Mouse (Mus musculus) limb, embryonic 10.5 days (tissue): ENCODE measurements around the gene Frs2. TPM values are rescaled to one million over a fixed set of nuclear protein-coding genes. Genes with fewer than 3 reads are reported as not detected.
"Not testable (repeated sequence)": the region's sequence is repeated elsewhere in the genome, so short reads cannot be mapped to it uniquely, and the experiment has no call there.

Source experiments
- DNase-seq: peaks from one replicate; pipeline ENCODE4 v3.0.0-alpha.2; 2017; ENCODE audit warnings: low spot score
- H3K27ac ChIP-seq: fragments of 300-500 bp; sonication (generic); 2 replicates; pipeline ENCODE4 v1.5.1; 2016; ENCODE audit warnings: mild to moderate bottlenecking
- H3K27me3 ChIP-seq: fragments of 300-500 bp; sonication (generic); 2 replicates; pipeline ENCODE4 v1.6.1; 2016; ENCODE audit warnings: low read depth, mild to moderate bottlenecking; ENCODE audit not compliant: poor library complexity, severe bottlenecking
- H3K36me3 ChIP-seq: fragments of 300-500 bp; sonication (generic); 2 replicates; pipeline ENCODE4 v1.6.1; 2016; ENCODE audit warnings: mild to moderate bottlenecking, moderate library complexity
- H3K4me1 ChIP-seq: fragments of 300-500 bp; sonication (generic); 2 replicates; pipeline ENCODE4 v1.6.1; 2016
- H3K4me3 ChIP-seq: fragments of 300-500 bp; sonication (generic); 2 replicates; pipeline ENCODE4 v1.5.1; 2016; ENCODE audit warnings: mild to moderate bottlenecking, moderate library complexity
- H3K9me3 ChIP-seq: fragments of 300-500 bp; sonication (generic); replicated peaks from 2 replicates; pipeline ENCODE4 v1.6.1; 2016; ENCODE audit warnings: mild to moderate bottlenecking
- WGBS: fragments of 180-500 bp; shearing (Covaris S2); methylation state at CpG from one replicate; pipeline ENCODE4 v1.1.7; 2016; 5-methylcytosine and 5-hydroxymethylcytosine counted together
- polyA plus RNA-seq: library from polyadenylated mRNA; unstranded; fragments of >200 nt; fragmentation: Nextera tagmentation; extraction: Ambion mirVana; gene quantifications from 2 replicates; pipeline ENCODE4 v1.2.1, GENCODE M21; 2016

Frs2 gene
- polyA plus RNA-seq, 1 experiment from 2014 or later, result 20.0 TPM

GRCm38 (mm10) chr10:117144071-117144470 is 4.3 kb downstream of the Frs2 start:
- Histone ChIP-seq H3K27me3 (no peaks in the 10 kb centered on the region), H3K9me3 (no peaks in the 10 kb centered on the region), H3K27ac (no peak overlapping the region), H3K4me1 (peaks cover 37% of the 10 kb centered on the region), H3K36me3 (no peaks in the 10 kb centered on the region), H3K4me3 (no peak overlapping the region)
- WGBS, result 94% methylated on average over 4 of the region's 4 CpGs
- DNase-seq, result peak; percentile 15

- H3K27ac ChIP-seq, result no peak overlapping the region
- no peak overlapping the region for H3K4me3 ChIP-seq
- no peaks in the 10 kb centered on the region for H3K36me3 ChIP-seq
- 93% methylated on average over 2 of the region's 2 CpGs for WGBS
- H3K9me3 ChIP-seq, result no peaks in the 10 kb centered on the region
- H3K4me1 ChIP-seq, result peaks cover 31% of the 10 kb centered on the region
- no peaks in the 10 kb centered on the region for H3K27me3 ChIP-seq
- DNase-seq, result peak; percentile 25
Observed at GRCm38 (mm10) chr10:117143311-117143710, 5.0 kb downstream of the Frs2 start.

- no peaks in the 10 kb centered on the region for H3K9me3 ChIP-seq
- 66% methylated on average over 7 of the region's 7 CpGs for WGBS
- H3K4me1 ChIP-seq, result peaks cover 26% of the 10 kb centered on the region
- H3K27me3 ChIP-seq, result no peaks in the 10 kb centered on the region
- DNase-seq, result peak; percentile 29
- H3K4me3 ChIP-seq, result no peak overlapping the region
- H3K36me3 ChIP-seq, result no peaks in the 10 kb centered on the region
- no peak overlapping the region for H3K27ac ChIP-seq
Observed at GRCm38 (mm10) chr10:117141939-117142552, 6.3 kb downstream of the Frs2 start.

GRCm38 (mm10) chr10:117131506-117131905 is 16.8 kb downstream of the Frs2 start:
- H3K4me3 ChIP-seq, H3K4me1 ChIP-seq, DNase-seq, H3K27ac ChIP-seq, H3K27me3 ChIP-seq, H3K9me3 ChIP-seq: not testable (repeated sequence)
- peaks cover 25% of the 10 kb centered on the region for H3K36me3 ChIP-seq
- WGBS, result 93% methylated on average over 5 of the region's 5 CpGs

DNA sequence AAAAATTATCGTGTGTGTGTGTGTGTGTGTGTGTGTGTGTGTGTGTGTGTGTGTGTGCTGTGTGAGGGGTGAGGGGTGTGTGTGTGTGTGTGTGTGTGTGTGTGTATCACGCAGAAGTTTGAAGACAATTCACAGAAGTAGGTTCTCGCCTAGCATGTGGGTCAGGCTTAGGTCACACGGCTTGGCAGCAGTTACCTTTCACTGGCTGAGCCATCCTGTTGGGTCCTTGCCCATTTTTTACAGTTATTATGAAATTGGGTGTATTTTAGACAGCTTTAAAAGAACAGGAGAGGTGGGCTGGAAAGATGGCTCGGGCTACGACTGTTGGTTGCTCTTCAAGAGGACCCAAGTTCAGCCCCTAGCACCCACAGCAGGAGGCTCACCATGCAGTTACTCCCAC is 18.3 kb downstream of the Frs2 start:
- DNase-seq, result no peak

GRCm38 (mm10) chr10:117128693-117129092 is 19.6 kb downstream of the Frs2 start:
- WGBS, result 86% methylated on average over 2 of the region's 2 CpGs
- DNase-seq, result no peak
- Histone ChIP-seq H3K36me3 (peaks cover 25% of the 10 kb centered on the region), H3K27me3 (no peaks in the 10 kb centered on the region), H3K27ac (no peak overlapping the region), H3K9me3 (no peaks in the 10 kb centered on the region), H3K4me1 (0 out of 2 replicates have a peak, but pooled peaks cover 6% of the 10 kb centered on the region), H3K4me3 (no peak overlapping the region)

More for the DNA sequence above, 18.3 kb downstream of the Frs2 start:
- 0 out of 2 replicates have a peak, but pooled peaks cover 6% of the 10 kb centered on the region for H3K4me1 ChIP-seq
- no peaks in the 10 kb centered on the region for H3K9me3 ChIP-seq
- no peak overlapping the region for H3K27ac ChIP-seq
- 89% methylated on average over 6 of the region's 6 CpGs for WGBS
- H3K4me3 ChIP-seq, result no peak overlapping the region
- H3K27me3 ChIP-seq, result no peaks in the 10 kb centered on the region
- H3K36me3 ChIP-seq, result peaks cover 25% of the 10 kb centered on the region

GRCm38 (mm10) chr10:117127480-117127879 is 20.9 kb downstream of the Frs2 start:
- no peak overlapping the region for H3K27ac ChIP-seq
- no peaks in the 10 kb centered on the region for H3K27me3 ChIP-seq
- WGBS, result 70% methylated on average over 2 of the region's 2 CpGs
- no peak for DNase-seq
- peaks cover 22% of the 10 kb centered on the region for H3K36me3 ChIP-seq
- 0 out of 2 replicates have a peak, but pooled peaks cover 6% of the 10 kb centered on the region for H3K4me1 ChIP-seq
- no peaks in the 10 kb centered on the region for H3K9me3 ChIP-seq
- H3K4me3 ChIP-seq, result no peak overlapping the region

GRCm38 (mm10) chr10:117126719-117127118 is 21.6 kb downstream of the Frs2 start:
- 0 out of 2 replicates have a peak, but pooled peaks cover 6% of the 10 kb centered on the region for H3K4me1 ChIP-seq
- H3K27ac ChIP-seq, result no peak overlapping the region
- no peaks in the 10 kb centered on the region for H3K9me3 ChIP-seq
- no peak overlapping the region for H3K4me3 ChIP-seq
- no peak for DNase-seq
- WGBS, result 93% methylated on average over 1 of the region's 1 CpGs
- peaks cover 15% of the 10 kb centered on the region for H3K36me3 ChIP-seq
- no peaks in the 10 kb centered on the region for H3K27me3 ChIP-seq

GRCm38 (mm10) chr10:117126233-117126632 is 22.1 kb downstream of the Frs2 start:
- no peaks in the 10 kb centered on the region for H3K27me3 ChIP-seq
- H3K27ac ChIP-seq, result no peak overlapping the region
- DNase-seq, result no peak
- peaks cover 13% of the 10 kb centered on the region for H3K36me3 ChIP-seq
- H3K9me3 ChIP-seq, result no peaks in the 10 kb centered on the region
- H3K4me3 ChIP-seq, result no peak overlapping the region
- WGBS, result 93% methylated on average over 4 of the region's 4 CpGs
- 0 out of 2 replicates have a peak, but pooled peaks cover 6% of the 10 kb centered on the region for H3K4me1 ChIP-seq

DNA sequence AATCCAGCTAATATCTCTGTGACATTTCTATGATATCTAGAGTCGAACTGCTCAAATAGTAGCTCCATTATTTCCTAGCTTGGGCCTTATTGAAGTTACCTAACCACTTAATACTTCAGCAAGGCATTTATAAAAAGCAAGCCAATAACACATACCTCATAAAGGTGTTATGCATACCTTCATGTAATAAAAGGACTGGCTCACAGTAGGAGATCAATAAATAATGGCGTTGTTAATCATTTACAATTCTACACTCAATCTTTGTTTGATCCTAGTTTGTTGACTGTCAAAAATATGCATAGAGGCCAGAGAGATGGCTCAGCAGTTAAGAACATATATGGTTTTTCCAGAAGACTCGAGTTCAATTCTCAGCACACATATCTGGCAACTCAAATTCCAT is 26.9 kb downstream of the Frs2 start:
- Histone ChIP-seq H3K27ac (no peak overlapping the region), H3K9me3 (no peaks in the 10 kb centered on the region), H3K4me3 (no peak overlapping the region), H3K4me1 (0 out of 2 replicates have a peak, but pooled peaks cover 6% of the 10 kb centered on the region), H3K27me3 (no peaks in the 10 kb centered on the region), H3K36me3 (peaks cover 7% of the 10 kb centered on the region; the same call in 1 of the 2 replicates)
- DNase-seq, result no peak
- WGBS, result 92% methylated on average over 3 of the region's 3 CpGs

- Histone ChIP-seq H3K27me3 (no peaks in the 10 kb centered on the region), H3K4me3 (no peak overlapping the region), H3K9me3 (no peaks in the 10 kb centered on the region), H3K36me3 (peaks cover 7% of the 10 kb centered on the region; the same call in 1 of the 2 replicates), H3K4me1 (peaks cover 6% of the 10 kb centered on the region; the same call in 1 of the 2 replicates), H3K27ac (no peak overlapping the region)
- WGBS, result 92% methylated on average over 7 of the region's 7 CpGs
- DNase-seq, result no peak
Observed at GRCm38 (mm10) chr10:117120051-117120666, 28.2 kb downstream of the Frs2 start.

GRCm38 (mm10) chr10:117119531-117119930 is 28.8 kb downstream of the Frs2 start:
- Histone ChIP-seq H3K9me3 (no peaks in the 10 kb centered on the region), H3K27me3 (no peaks in the 10 kb centered on the region), H3K36me3 (peaks cover 7% of the 10 kb centered on the region; the same call in 1 of the 2 replicates), H3K4me3 (no peak overlapping the region), H3K27ac (no peak overlapping the region), H3K4me1 (peaks cover 6% of the 10 kb centered on the region; the same call in 1 of the 2 replicates)
- DNase-seq, result no peak
- WGBS, result 90% methylated on average over 11 of the region's 11 CpGs

DNA sequence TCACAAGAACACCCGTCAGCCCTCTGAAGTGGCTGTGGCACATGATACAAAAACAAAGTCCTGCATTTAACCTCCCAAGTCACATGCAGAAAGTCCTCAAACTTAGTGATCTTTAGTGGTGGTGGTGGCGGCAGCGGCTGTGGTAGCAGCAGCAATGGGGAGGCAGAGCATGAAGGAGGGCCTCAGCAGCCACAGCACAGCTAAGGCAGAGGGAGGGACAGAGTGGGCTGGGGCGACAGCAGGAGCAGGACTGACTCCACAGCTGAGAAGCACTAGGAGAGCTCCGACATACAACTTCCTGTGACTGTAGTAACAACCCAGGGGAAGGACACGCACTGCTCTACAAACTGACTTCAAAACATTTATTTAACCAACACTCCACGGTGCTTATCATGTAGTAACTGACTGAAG is 29.9 kb downstream of the Frs2 start:
- DNase-seq, result no peak
- H3K4me3 ChIP-seq, result no peak overlapping the region
- WGBS, result 80% methylated on average over 7 of the region's 7 CpGs
- peaks cover 6% of the 10 kb centered on the region; the same call in 1 of the 2 replicates for H3K4me1 ChIP-seq
- peaks cover 7% of the 10 kb centered on the region; the same call in 1 of the 2 replicates for H3K36me3 ChIP-seq
- no peaks in the 10 kb centered on the region for H3K9me3 ChIP-seq
- no peak overlapping the region for H3K27ac ChIP-seq
- H3K27me3 ChIP-seq, result no peaks in the 10 kb centered on the region
